Mouse (Mus musculus): ENCODE measurements around the gene Cep250. TPM values are rescaled to one million over a fixed set of nuclear protein-coding genes. Genes with fewer than 3 reads are reported as not detected.

The Cep250 gene
- polyA plus RNA-seq, 1 experiment from 2014 or later, result 14.0 TPM

GRCm38 (mm10) chr2:155941697-155942442, 14.4 kb upstream of the Cep250 start:
- Histone ChIP-seq H3K4me1 (ENCODE audit: control insufficient read depth, insufficient read depth, low read depth, low read length) (peaks cover 4% of the 10 kb centered on the region; the same call in 1 of the 2 replicates), H3K27me3 (replicated peaks; ENCODE audit: control insufficient read depth, insufficient read depth, low read length) (no peaks in the 10 kb centered on the region; the same call in 1 of the 2 replicates), H3K9ac (ENCODE audit: low read depth, low read length) (no peak overlapping the region), H3K36me3 (ENCODE audit: control insufficient read depth, insufficient read depth, low read length) (no peaks in the 10 kb centered on the region), H3K4me3 (ENCODE audit: low read length) (no peak overlapping the region), H3K9me3 (ENCODE audit: control insufficient read depth, low read length) (no peaks in the 10 kb centered on the region), H3K27ac (ENCODE audit: low read depth, low read length) (no peak overlapping the region), H3K4me2 (ENCODE audit: low read length) (no peak overlapping the region)
- no peak for ATAC-seq
- WGBS, result 92% methylated on average over 40 of the region's 40 CpGs

- H3K9me3 ChIP-seq (ENCODE audit: control insufficient read depth, low read length), result no peaks in the 10 kb centered on the region
- H3K9ac ChIP-seq (ENCODE audit: low read depth, low read length), result 0 out of 2 replicates have a peak overlapping the region, but pooled peaks have one; percentile 7
- H3K4me3 ChIP-seq (ENCODE audit: low read length), result no peak overlapping the region
- H3K4me2 ChIP-seq (ENCODE audit: low read length), result peak overlapping the region; percentile 39
- H3K4me1 ChIP-seq (ENCODE audit: control insufficient read depth, insufficient read depth, low read depth, low read length), result peaks cover 4% of the 10 kb centered on the region; the same call in 1 of the 2 replicates
- no peaks in the 10 kb centered on the region for H3K36me3 ChIP-seq (ENCODE audit: control insufficient read depth, insufficient read depth, low read length)
- no peak for ATAC-seq
- 4% methylated on average over 8 of the region's 8 CpGs for WGBS
- no peaks in the 10 kb centered on the region; the same call in 1 of the 2 replicates for H3K27me3 ChIP-seq (replicated peaks; ENCODE audit: control insufficient read depth, insufficient read depth, low read length)
- no peak overlapping the region for H3K27ac ChIP-seq (ENCODE audit: low read depth, low read length)
Measured at GRCm38 (mm10) chr2:155943463-155943862, 12.8 kb upstream of the Cep250 start.

GRCm38 (mm10) chr2:155944685-155945084, 11.6 kb upstream of the Cep250 start:
- WGBS, result 65% methylated on average over 4 of the region's 4 CpGs
- H3K36me3 ChIP-seq (ENCODE audit: control insufficient read depth, insufficient read depth, low read length), result no peaks in the 10 kb centered on the region
- 0 out of 2 replicates have a peak overlapping the region, but pooled peaks have one; percentile 2 for H3K4me2 ChIP-seq (ENCODE audit: low read length)
- H3K27me3 ChIP-seq (replicated peaks; ENCODE audit: control insufficient read depth, insufficient read depth, low read length), result no peaks in the 10 kb centered on the region; the same call in 1 of the 2 replicates
- 0 out of 2 replicates have a peak overlapping the region, but pooled peaks have one; percentile 23 for H3K9ac ChIP-seq (ENCODE audit: low read depth, low read length)
- H3K27ac ChIP-seq (ENCODE audit: low read depth, low read length), result no peak overlapping the region
- ATAC-seq, result no peak
- H3K9me3 ChIP-seq (ENCODE audit: control insufficient read depth, low read length), result no peaks in the 10 kb centered on the region
- no peak overlapping the region for H3K4me3 ChIP-seq (ENCODE audit: low read length)
- peaks cover 4% of the 10 kb centered on the region; the same call in 1 of the 2 replicates for H3K4me1 ChIP-seq (ENCODE audit: control insufficient read depth, insufficient read depth, low read depth, low read length)

GRCm38 (mm10) chr2:155945124-155945523, 11.1 kb upstream of the Cep250 start, which contains the start of gene Gdf5:
TSS of gene Gdf5 (minus strand) at chr2:155945367.
- no peaks in the 10 kb centered on the region for H3K36me3 ChIP-seq (ENCODE audit: control insufficient read depth, insufficient read depth, low read length)
- no peak within 1 kb of the TSS for H3K4me3 ChIP-seq (ENCODE audit: low read length)
- no peak within 1 kb of the TSS for H3K27ac ChIP-seq (ENCODE audit: low read depth, low read length)
- 42% methylated on average over 13 of the region's 13 CpGs for WGBS
- no peaks in the 10 kb centered on the region; the same call in 1 of the 2 replicates for H3K27me3 ChIP-seq (replicated peaks; ENCODE audit: control insufficient read depth, insufficient read depth, low read length)
- peaks cover 4% of the 10 kb centered on the region; the same call in 1 of the 2 replicates for H3K4me1 ChIP-seq (ENCODE audit: control insufficient read depth, insufficient read depth, low read depth, low read length)
- 0 out of 2 replicates have a peak within 1 kb of the TSS, but pooled peaks have one; percentile 2 for H3K4me2 ChIP-seq (ENCODE audit: low read length)
- no peak for ATAC-seq
- H3K9me3 ChIP-seq (ENCODE audit: control insufficient read depth, low read length), result no peaks in the 10 kb centered on the region
- 0 out of 2 replicates have a peak within 1 kb of the TSS, but pooled peaks have one; percentile 23 for H3K9ac ChIP-seq (ENCODE audit: low read depth, low read length)

- Histone ChIP-seq H3K27me3 (replicated peaks; ENCODE audit: control insufficient read depth, insufficient read depth, low read length) (no peaks in the 10 kb centered on the region; the same call in 1 of the 2 replicates), H3K9me3 (ENCODE audit: control insufficient read depth, low read length) (no peaks in the 10 kb centered on the region), H3K36me3 (ENCODE audit: control insufficient read depth, insufficient read depth, low read length) (no peaks in the 10 kb centered on the region), H3K4me3 (ENCODE audit: low read length) (no peak overlapping the region), H3K4me1 (ENCODE audit: control insufficient read depth, insufficient read depth, low read depth, low read length) (peaks cover 4% of the 10 kb centered on the region; the same call in 1 of the 2 replicates), H3K4me2 (ENCODE audit: low read length) (no peak overlapping the region), H3K27ac (ENCODE audit: low read depth, low read length) (no peak overlapping the region), H3K9ac (ENCODE audit: low read depth, low read length) (no peak overlapping the region)
- WGBS, result 53% methylated on average over 5 of the region's 5 CpGs
- ATAC-seq, result no peak
Measured at GRCm38 (mm10) chr2:155945580-155945979, 10.7 kb upstream of the Cep250 start.

- H3K9me3 ChIP-seq (ENCODE audit: control insufficient read depth, low read length), result no peaks in the 10 kb centered on the region
- H3K9ac ChIP-seq (ENCODE audit: low read depth, low read length), result no peak overlapping the region
- no peak overlapping the region for H3K4me3 ChIP-seq (ENCODE audit: low read length)
- no peak overlapping the region for H3K4me2 ChIP-seq (ENCODE audit: low read length)
- no peak overlapping the region for H3K27ac ChIP-seq (ENCODE audit: low read depth, low read length)
- H3K36me3 ChIP-seq (ENCODE audit: control insufficient read depth, insufficient read depth, low read length), result no peaks in the 10 kb centered on the region
- no peak for ATAC-seq
- peaks cover 4% of the 10 kb centered on the region; the same call in 1 of the 2 replicates for H3K4me1 ChIP-seq (ENCODE audit: control insufficient read depth, insufficient read depth, low read depth, low read length)
- 3% methylated on average over 7 of the region's 7 CpGs for WGBS
- no peaks in the 10 kb centered on the region; the same call in 1 of the 2 replicates for H3K27me3 ChIP-seq (replicated peaks; ENCODE audit: control insufficient read depth, insufficient read depth, low read length)
Measured at GRCm38 (mm10) chr2:155946069-155946468, 10.2 kb upstream of the Cep250 start.

GRCm38 (mm10) chr2:155946499-155946898, 9.8 kb upstream of the Cep250 start:
- peaks cover 4% of the 10 kb centered on the region; the same call in 1 of the 2 replicates for H3K4me1 ChIP-seq (ENCODE audit: control insufficient read depth, insufficient read depth, low read depth, low read length)
- H3K4me3 ChIP-seq (ENCODE audit: low read length), result no peak overlapping the region
- H3K27me3 ChIP-seq (replicated peaks; ENCODE audit: control insufficient read depth, insufficient read depth, low read length), result no peaks in the 10 kb centered on the region; the same call in 1 of the 2 replicates
- no peaks in the 10 kb centered on the region for H3K36me3 ChIP-seq (ENCODE audit: control insufficient read depth, insufficient read depth, low read length)
- H3K27ac ChIP-seq (ENCODE audit: low read depth, low read length), result no peak overlapping the region
- ATAC-seq, result no peak
- 13% methylated on average over 4 of the region's 4 CpGs for WGBS
- no peak overlapping the region for H3K9ac ChIP-seq (ENCODE audit: low read depth, low read length)
- H3K4me2 ChIP-seq (ENCODE audit: low read length), result no peak overlapping the region
- no peaks in the 10 kb centered on the region for H3K9me3 ChIP-seq (ENCODE audit: control insufficient read depth, low read length)

- Histone ChIP-seq H3K36me3 (ENCODE audit: control insufficient read depth, insufficient read depth, low read length) (no peaks in the 10 kb centered on the region), H3K4me2 (ENCODE audit: low read length) (no peak overlapping the region), H3K27me3 (replicated peaks; ENCODE audit: control insufficient read depth, insufficient read depth, low read length) (no peaks in the 10 kb centered on the region; the same call in 1 of the 2 replicates), H3K4me1 (ENCODE audit: control insufficient read depth, insufficient read depth, low read depth, low read length) (peaks cover 4% of the 10 kb centered on the region; the same call in 1 of the 2 replicates), H3K9me3 (ENCODE audit: control insufficient read depth, low read length) (no peaks in the 10 kb centered on the region), H3K27ac (ENCODE audit: low read depth, low read length) (no peak overlapping the region), H3K9ac (ENCODE audit: low read depth, low read length) (no peak overlapping the region), H3K4me3 (ENCODE audit: low read length) (no peak overlapping the region)
- ATAC-seq, result no peak
- 64% methylated on average over 5 of the region's 5 CpGs for WGBS
Measured at GRCm38 (mm10) chr2:155947390-155948002, 8.8 kb upstream of the Cep250 start.

GRCm38 (mm10) chr2:155949362-155949761, 6.9 kb upstream of the Cep250 start:
- H3K9me3 ChIP-seq (ENCODE audit: control insufficient read depth, low read length), result no peaks in the 10 kb centered on the region
- no peak overlapping the region for H3K27ac ChIP-seq (ENCODE audit: low read depth, low read length)
- no peaks in the 10 kb centered on the region for H3K4me1 ChIP-seq (ENCODE audit: control insufficient read depth, insufficient read depth, low read depth, low read length)
- no peaks in the 10 kb centered on the region; the same call in 1 of the 2 replicates for H3K27me3 ChIP-seq (replicated peaks; ENCODE audit: control insufficient read depth, insufficient read depth, low read length)
- 0 out of 2 replicates have a peak, but pooled peaks have one; percentile 52 for ATAC-seq
- no peak overlapping the region for H3K4me2 ChIP-seq (ENCODE audit: low read length)
- no peaks in the 10 kb centered on the region for H3K36me3 ChIP-seq (ENCODE audit: control insufficient read depth, insufficient read depth, low read length)
- 17% methylated on average over 6 of the region's 6 CpGs for WGBS
- no peak overlapping the region for H3K4me3 ChIP-seq (ENCODE audit: low read length)
- H3K9ac ChIP-seq (ENCODE audit: low read depth, low read length), result no peak overlapping the region

All from hindbrain, embryonic 16.5 days (tissue).